Mouse (Mus musculus) hindbrain, embryonic 16.5 days (tissue): ENCODE data around the gene Nudcd3. TPM values are rescaled to one million over a fixed set of nuclear protein-coding genes. Genes with fewer than 3 reads are reported as not detected.

Source experiments
- ATAC-seq: fragments of 200-750 bp; cut with Nextera tagmentation; 2 replicates; pipeline ENCODE4 v1.8.0; 2017; ENCODE audit warnings: moderate TSS enrichment, moderate library complexity
- H3K27ac ChIP-seq: fragments of 300-500 bp; sonication (generic); 2 replicates; pipeline ENCODE4 v1.5.1; 2014; ENCODE audit warnings: low read depth, mild to moderate bottlenecking, control low read depth, low read length, moderate library complexity
- H3K27me3 ChIP-seq: fragments of 300-500 bp; sonication (generic); replicated peaks from 2 replicates; pipeline ENCODE4 v1.6.1; 2014; ENCODE audit warnings: low read length; ENCODE audit not compliant: control insufficient read depth, insufficient read depth
- H3K36me3 ChIP-seq: fragments of 300-500 bp; sonication (generic); 2 replicates; pipeline ENCODE4 v1.6.1; 2014; ENCODE audit warnings: mild to moderate bottlenecking, low read length, moderate library complexity, mixed read lengths; ENCODE audit not compliant: control insufficient read depth, insufficient read depth
- H3K4me1 ChIP-seq: fragments of 300-500 bp; sonication (generic); 2 replicates; pipeline ENCODE4 v1.6.1; 2014; ENCODE audit warnings: low read depth, low read length; ENCODE audit not compliant: control insufficient read depth, insufficient read depth
- H3K4me2 ChIP-seq: fragments of 300-500 bp; sonication (generic); 2 replicates; pipeline ENCODE4 v1.6.1; 2014; ENCODE audit warnings: mild to moderate bottlenecking, low read length, control low read depth, moderate library complexity
- H3K4me3 ChIP-seq: fragments of 300-500 bp; sonication (generic); 2 replicates; pipeline ENCODE4 v1.5.1; 2014; ENCODE audit warnings: mild to moderate bottlenecking, low read length, control low read depth, moderate library complexity
- H3K9ac ChIP-seq: fragments of 300-500 bp; sonication (generic); 2 replicates; pipeline ENCODE4 v1.6.1; 2014; ENCODE audit warnings: low read depth, mild to moderate bottlenecking, control low read depth, low read length, moderate library complexity
- H3K9me3 ChIP-seq: fragments of 300-500 bp; sonication (generic); 2 replicates; pipeline ENCODE4 v1.6.1; 2014; ENCODE audit warnings: mild to moderate bottlenecking, low read length, moderate library complexity; ENCODE audit not compliant: control insufficient read depth
- WGBS: fragments of 180-500 bp; shearing (Covaris S2); extraction: QIAGEN DNeasy Blood & Tissue Kit; methylation state at CpG from one replicate; pipeline ENCODE4 v1.1.7; 2014; 5-methylcytosine and 5-hydroxymethylcytosine counted together
- polyA plus RNA-seq: library from polyadenylated mRNA; unstranded; fragments of >200 nt; fragmentation: Nextera tagmentation; extraction: Ambion mirVana; gene quantifications from 2 replicates; pipeline ENCODE4 v1.2.1, GENCODE M21; 2015

Gene Nudcd3
- polyA plus RNA-seq, 1 experiment from 2014 or later, result 71.9 TPM

- H3K36me3 ChIP-seq, result no peaks in the 10 kb centered on the region
- peaks cover 25% of the 10 kb centered on the region for H3K27me3 ChIP-seq
- peak overlapping the region; percentile 94 for H3K27ac ChIP-seq
- no peaks in the 10 kb centered on the region for H3K9me3 ChIP-seq
- 1% methylated on average over 29 of the region's 30 CpGs for WGBS
- H3K4me3 ChIP-seq, result peak overlapping the region; percentile 81
- H3K4me1 ChIP-seq, result peaks cover 22% of the 10 kb centered on the region
- peak overlapping the region; percentile 87 for H3K9ac ChIP-seq
- ATAC-seq, result no peak
- peak overlapping the region; percentile 65 for H3K4me2 ChIP-seq
Measured at GRCm38 (mm10) chr11:6064215-6065045, 135.8 kb downstream of the Nudcd3 start.

- 36% methylated on average over 17 of the region's 17 CpGs for WGBS
- H3K9ac ChIP-seq, result peak overlapping the region; percentile 87
- H3K36me3 ChIP-seq, result no peaks in the 10 kb centered on the region
- no peak for ATAC-seq
- no peaks in the 10 kb centered on the region for H3K9me3 ChIP-seq
- peaks cover 22% of the 10 kb centered on the region for H3K4me1 ChIP-seq
- peak overlapping the region; percentile 81 for H3K4me3 ChIP-seq
- H3K4me2 ChIP-seq, result peak overlapping the region; percentile 65
- H3K27ac ChIP-seq, result peak overlapping the region; percentile 94
- peaks cover 25% of the 10 kb centered on the region for H3K27me3 ChIP-seq
Measured at GRCm38 (mm10) chr11:6063501-6064214, 136.6 kb downstream of the Nudcd3 start.

GRCm38 (mm10) chr11:6063065-6063464 lies 137.2 kb downstream of the Nudcd3 start:
- Histone ChIP-seq H3K36me3 (no peaks in the 10 kb centered on the region), H3K4me1 (peaks cover 17% of the 10 kb centered on the region), H3K9me3 (no peaks in the 10 kb centered on the region), H3K27ac (no peak overlapping the region), H3K4me2 (peak overlapping the region; percentile 65), H3K9ac (no peak overlapping the region; the same call in 1 of the 2 replicates), H3K27me3 (peaks cover 25% of the 10 kb centered on the region), H3K4me3 (peak overlapping the region; percentile 81)
- whole genome bisulfite sequencing, result 78% methylated on average over 7 of the region's 7 CpGs
- ATAC-seq, result no peak

GRCm38 (mm10) chr11:6062329-6062728 lies 137.9 kb downstream of the Nudcd3 start:
- Histone ChIP-seq H3K9me3 (no peaks in the 10 kb centered on the region), H3K27ac (no peak overlapping the region), H3K9ac (no peak overlapping the region), H3K36me3 (no peaks in the 10 kb centered on the region), H3K27me3 (peaks cover 23% of the 10 kb centered on the region), H3K4me3 (no peak overlapping the region), H3K4me2 (no peak overlapping the region), H3K4me1 (peaks cover 15% of the 10 kb centered on the region)
- ATAC-seq, result no peak
- WGBS, result 86% methylated on average over 11 of the region's 11 CpGs

GRCm38 (mm10) chr11:6061891-6062290 lies 138.3 kb downstream of the Nudcd3 start:
- Histone ChIP-seq H3K9ac (no peak overlapping the region), H3K4me2 (no peak overlapping the region), H3K4me1 (peaks cover 15% of the 10 kb centered on the region), H3K27ac (no peak overlapping the region), H3K4me3 (no peak overlapping the region), H3K27me3 (peaks cover 19% of the 10 kb centered on the region), H3K36me3 (no peaks in the 10 kb centered on the region), H3K9me3 (no peaks in the 10 kb centered on the region)
- 85% methylated on average over 5 of the region's 5 CpGs for WGBS
- ATAC-seq, result no peak

GRCm38 (mm10) chr11:6059162-6059561 lies 141.1 kb downstream of the Nudcd3 start:
- H3K4me2 ChIP-seq, result no peak overlapping the region
- H3K27me3 ChIP-seq, result no peaks in the 10 kb centered on the region
- ATAC-seq, result no peak
- H3K9ac ChIP-seq, result no peak overlapping the region
- H3K27ac ChIP-seq, result no peak overlapping the region
- no peaks in the 10 kb centered on the region for H3K9me3 ChIP-seq
- 93% methylated on average over 10 of the region's 10 CpGs for WGBS
- H3K4me1 ChIP-seq, result peaks cover 15% of the 10 kb centered on the region
- no peak overlapping the region for H3K4me3 ChIP-seq
- no peaks in the 10 kb centered on the region for H3K36me3 ChIP-seq

Other genes with a start within 250 kb of the Nudcd3 start
- 98.9 and 99.7 TPM in 2 replicates for gene Ykt6, start 244.7 kb downstream of the Nudcd3 start, polyA plus RNA-seq
- gene Camk2b, start 134.1 kb downstream of the Nudcd3 start, polyA plus RNA-seq, result 138 and 140 TPM in 2 replicates
- gene A730071L15Rik, start 386 bp downstream of the Nudcd3 start, polyA plus RNA-seq, result 0.71 and 0.81 TPM in 2 replicates
- gene Npc1l1, start 29.7 kb upstream of the Nudcd3 start, polyA plus RNA-seq, result 0.04 TPM in 1 of 2 replicates, not detected in the other
- 69.5 and 71.3 TPM in 2 replicates for gene Ddx56, start 67.4 kb upstream of the Nudcd3 start, polyA plus RNA-seq
- gene Tmed4, start 74.5 kb upstream of the Nudcd3 start, polyA plus RNA-seq, result 111 and 119 TPM in 2 replicates
- gene Ogdh, start 91.2 kb upstream of the Nudcd3 start, polyA plus RNA-seq, result 142 and 153 TPM in 2 replicates
- 29.1 and 29.6 TPM in 2 replicates for gene Zmiz2, start 188.7 kb upstream of the Nudcd3 start, polyA plus RNA-seq
- gene Ppia, start 215.0 kb upstream of the Nudcd3 start, polyA plus RNA-seq, result 4,094 and 4,423 TPM in 2 replicates
- gene H2afv, start 244.0 kb upstream of the Nudcd3 start, polyA plus RNA-seq, result 223 and 239 TPM in 2 replicates